In the genomic region with DNA sequence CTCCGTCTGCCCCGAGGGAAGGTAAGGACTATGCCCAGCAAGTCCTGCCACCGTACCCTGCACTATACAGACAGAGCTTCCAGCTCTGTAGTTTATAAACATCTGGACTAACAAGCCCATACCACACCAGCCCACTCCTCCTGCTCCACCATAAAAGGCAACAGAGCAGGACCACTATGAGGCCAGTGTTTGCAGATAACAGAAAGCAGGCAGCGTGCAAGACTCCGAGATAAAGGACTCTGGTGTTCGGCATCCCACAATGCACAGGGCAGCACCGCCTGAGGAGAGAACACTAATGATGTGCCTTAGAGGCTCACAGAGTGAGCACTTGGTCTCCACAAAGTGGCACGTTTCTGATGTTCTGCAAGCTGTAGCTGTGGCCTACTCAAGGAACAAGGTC, we compare ENCODE assay signal across 19 mouse cellular contexts.
A peak's percentile ranks its signal among the peaks of the same experiment; 100 is the strongest.
DNase-seq lines count a peak whose midpoint lies in the region; ATAC-seq and TF ChIP-seq lines count a peak whose summit lies in the region.
"Had no signal": no experiment of that assay in that cellular context is flagged by ENCODE, and none has a peak within 500 bp of the region (broad histone marks: within the 10 kb centered on the region; RNA-seq: fewer than 3 reads in every experiment).

No protein-coding gene starts in this region.

- ATAC-seq in liver, embryonic 14.5 days (ENCODE audit: insufficient read depth), result peak; percentile 90
- ATAC-seq in stomach, embryonic 16.5 days (ENCODE audit: insufficient read depth, low FRiP score), result peak; percentile 10; the same call in 1 of the 2 replicates

- intact Hi-C loops in heart, postnatal 36 days (cut with DNase I), result no loop called here

- 46% methylated on average over 8 of the region's 8 CpGs for WGBS in heart, embryonic 10.5 days
- 25% methylated on average over 8 of the region's 8 CpGs for WGBS in liver, embryonic 14.5 days (ENCODE audit: insufficient replicate concordance)
- 60% methylated on average over 8 of the region's 8 CpGs for WGBS in stomach, embryonic 16.5 days

- peak overlapping the region; percentile 34; the same call in 1 of the 2 replicates for H3K9ac ChIP-seq in liver, embryonic 14.5 days (replicated peaks)
- H3K9ac ChIP-seq in stomach, embryonic 16.5 days (ENCODE audit: low read length), result no peak overlapping the region
- H3K9ac ChIP-seq: heart, embryonic 13.5 days; neural tube, embryonic 12.5 days had no signal

- H3K4me3 ChIP-seq in heart, embryonic 10.5 days, result no peak overlapping the region
- H3K4me3 ChIP-seq in liver, embryonic 14.5 days (ENCODE audit: insufficient read depth in 1 of 2, low read depth in 2 of 2, low read length in 2 of 2), result no peak overlapping the region
- H3K4me3 ChIP-seq in stomach, embryonic 16.5 days (replicated peaks; ENCODE audit: low read length), result no peak overlapping the region
- H3K4me3 ChIP-seq: heart, embryonic 13.5 days; hindbrain, embryonic 10.5 days; neural tube, embryonic 12.5 days had no signal

- peak overlapping the region; percentile 62; the same call in 1 of the 2 replicates for H3K27ac ChIP-seq in heart, embryonic 10.5 days
- H3K27ac ChIP-seq in liver, embryonic 14.5 days, result peak overlapping the region; percentile 69
- no peak overlapping the region for H3K27ac ChIP-seq in stomach, embryonic 16.5 days (ENCODE audit: low read length)
- H3K27ac ChIP-seq: heart, embryonic 13.5 days; hindbrain, embryonic 10.5 days; neural tube, embryonic 12.5 days had no signal

- H3K27me3 ChIP-seq in heart, embryonic 10.5 days (ENCODE audit: insufficient read depth, poor library complexity, severe bottlenecking), result no peaks in the 10 kb centered on the region
- H3K27me3 ChIP-seq in liver, embryonic 14.5 days (ENCODE audit: control insufficient read depth, insufficient read depth, low read length), result no peaks in the 10 kb centered on the region
- no peaks in the 10 kb centered on the region for H3K27me3 ChIP-seq in stomach, embryonic 16.5 days (ENCODE audit: control insufficient read depth, insufficient read depth, low read length)
- H3K27me3 ChIP-seq: CH12.LX; heart, embryonic 13.5 days; neural tube, embryonic 12.5 days had no signal

- H3K9me3 ChIP-seq in heart, embryonic 10.5 days, result no peaks in the 10 kb centered on the region
- H3K9me3 ChIP-seq in liver, embryonic 14.5 days (ENCODE audit: control insufficient read depth, low read length), result no peaks in the 10 kb centered on the region
- no peaks in the 10 kb centered on the region for H3K9me3 ChIP-seq in stomach, embryonic 16.5 days (replicated peaks; ENCODE audit: control insufficient read depth, low read length)
- H3K9me3 ChIP-seq: heart, embryonic 13.5 days; hindbrain, embryonic 10.5 days; neural tube, embryonic 12.5 days had no signal

- peaks cover 25% of the 10 kb centered on the region for H3K4me1 ChIP-seq in heart, embryonic 10.5 days
- H3K4me1 ChIP-seq in liver, embryonic 14.5 days (replicated peaks; ENCODE audit: control insufficient read depth in 2 of 2, insufficient read depth in 2 of 2, low read length in 1 of 2), result peaks cover 11 to 21% of the 10 kb centered on the region in 2 experiments
- H3K4me1 ChIP-seq in stomach, embryonic 16.5 days (ENCODE audit: control insufficient read depth, insufficient read depth, low read length), result no peaks in the 10 kb centered on the region
- H3K4me1 ChIP-seq: neural tube, embryonic 12.5 days had no signal

- H3K4me2 ChIP-seq in liver, embryonic 14.5 days (ENCODE audit: low read depth), result peak overlapping the region; percentile 54
- no peak overlapping the region for H3K4me2 ChIP-seq in stomach, embryonic 16.5 days (ENCODE audit: low read depth, low read length)
- H3K4me2 ChIP-seq: heart, embryonic 13.5 days; neural tube, embryonic 12.5 days had no signal

- peak; percentile 82 for DNase-seq in heart, embryonic 10.5 days (ENCODE audit: low spot score)
- DNase-seq in heart, postnatal 36 days, result no peak
- DNase-seq in spleen, postnatal 36 days (ENCODE audit: low spot score in 2 of 2), result peak; percentile 9 to 20
- DNase-seq in spleen, adult 18-20 months, result no peak
- DNase-seq in liver, embryonic 14.5 days (ENCODE audit: low read depth in 3 of 3, low spot score in 3 of 3), result peak; percentile 42 to 45 (median 43)
- no peak for DNase-seq in right cerebral cortex, adult 2 months (ENCODE audit: low spot score in 2 of 2)
- no peak for DNase-seq in cerebellum, postnatal 10 days
- DNase-seq: cerebellum, adult 18-20 months; embryo, embryonic 11 days; gastrocnemius, postnatal 14 days; kidney, postnatal 4 days; lung, adult 18-20 months; lung, postnatal 36 days; thymus, postnatal 4 days had no signal

- no peak for TF ChIP-seq CTCF in liver, embryonic 14.5 days (IDR thresholded peaks at IDR 0.05; ENCODE audit: low read depth)

- peak; percentile 68 for TF ChIP-seq EP300 in liver, embryonic 14.5 days (IDR thresholded peaks at IDR 0.05; ENCODE audit: low read depth)

- H3K36me3 ChIP-seq in heart, embryonic 10.5 days, result no peaks in the 10 kb centered on the region
- no peaks in the 10 kb centered on the region for H3K36me3 ChIP-seq in liver, embryonic 14.5 days (replicated peaks; ENCODE audit: control insufficient read depth, insufficient read depth, low read depth)
- H3K36me3 ChIP-seq in stomach, embryonic 16.5 days (ENCODE audit: control insufficient read depth, insufficient read depth, low read length), result no peaks in the 10 kb centered on the region
- H3K36me3 ChIP-seq: heart, embryonic 13.5 days; hindbrain, embryonic 10.5 days; neural tube, embryonic 12.5 days had no signal

Comparison
In these comparisons a context has a peak if more than half of its experiments do, and no peak if none do; other contexts are left out.
1. DNase-seq: peak in heart, embryonic 10.5 days (single experiment), spleen, postnatal 36 days (2 of 2) and liver, embryonic 14.5 days (3 of 3); none in heart, postnatal 36 days (0 of 2), spleen, adult 18-20 months (0 of 2), right cerebral cortex, adult 2 months (0 of 2) and cerebellum, postnatal 10 days (0 of 2).